Mouse (Mus musculus) neural tube, embryonic 13.5 days (tissue): Measurements from ENCODE around the gene Mfsd4a. TPM values are rescaled to one million over a fixed set of nuclear protein-coding genes. Genes with fewer than 3 reads are reported as not detected.

ENCODE experiments used
- ATAC-seq: fragments of 200-750 bp; cut with Nextera tagmentation; 2 replicates; pipeline ENCODE4 v1.8.0; 2017; ENCODE audit warnings: low read depth, mild to moderate bottlenecking, moderate TSS enrichment, moderate library complexity
- H3K27ac ChIP-seq: fragments of 300-500 bp; sonication (generic); replicated peaks from 2 replicates; pipeline ENCODE4 v1.5.1; 2015; ENCODE audit warnings: moderate library complexity, mild to moderate bottlenecking, inconsistent platforms
- H3K27me3 ChIP-seq: fragments of 300-500 bp; sonication (generic); 2 replicates; pipeline ENCODE4 v1.6.1; 2015; ENCODE audit warnings: mild to moderate bottlenecking, inconsistent platforms
- H3K36me3 ChIP-seq: fragments of 300-500 bp; sonication (generic); 2 replicates; pipeline ENCODE4 v1.6.1; 2015; ENCODE audit warnings: mild to moderate bottlenecking, inconsistent platforms
- H3K4me1 ChIP-seq: fragments of 300-500 bp; sonication (generic); replicated peaks from 2 replicates; pipeline ENCODE4 v1.6.1; 2015; ENCODE audit warnings: inconsistent platforms
- H3K4me2 ChIP-seq: fragments of 300-500 bp; sonication (generic); 2 replicates; pipeline ENCODE4 v1.6.1; 2015; ENCODE audit warnings: inconsistent platforms, mild to moderate bottlenecking, moderate library complexity
- H3K4me3 ChIP-seq: fragments of 300-500 bp; sonication (generic); 2 replicates; pipeline ENCODE4 v1.5.1; 2015; ENCODE audit warnings: mild to moderate bottlenecking, inconsistent platforms
- H3K9ac ChIP-seq: fragments of 300-500 bp; sonication (generic); 2 replicates; pipeline ENCODE4 v1.6.1; 2015; ENCODE audit warnings: moderate library complexity, mild to moderate bottlenecking, inconsistent platforms
- H3K9me3 ChIP-seq: fragments of 300-500 bp; sonication (generic); 2 replicates; pipeline ENCODE4 v1.6.1; 2016; ENCODE audit warnings: inconsistent platforms
- WGBS: fragments of 180-500 bp; shearing (Covaris S2); methylation state at CpG from one replicate; pipeline ENCODE4 v1.1.7; 2015; 5-methylcytosine and 5-hydroxymethylcytosine counted together
- polyA plus RNA-seq: library from polyadenylated mRNA; unstranded; fragments of >200 nt; fragmentation: Nextera tagmentation; extraction: Ambion mirVana; gene quantifications from 2 replicates; pipeline ENCODE4 v1.2.1, GENCODE M21; 2015

Gene Mfsd4a
- polyA plus RNA-seq, 1 experiment from 2014 or later, result 8.0 TPM

GRCm38 (mm10) chr1:132007828-132008827 is 59.7 kb downstream of the Mfsd4a start:
- Histone ChIP-seq H3K36me3 (no peaks in the 10 kb centered on the region), H3K27me3 (no peaks in the 10 kb centered on the region), H3K9ac (peak overlapping the region; percentile 95), H3K4me1 (peaks cover 26% of the 10 kb centered on the region), H3K4me2 (peak overlapping the region; percentile 72), H3K4me3 (peak overlapping the region; percentile 78), H3K9me3 (no peaks in the 10 kb centered on the region), H3K27ac (peak overlapping the region; percentile 98)
- 1% methylated on average over 71 of the region's 72 CpGs for WGBS
- peak; percentile 95 for ATAC-seq

DNA sequence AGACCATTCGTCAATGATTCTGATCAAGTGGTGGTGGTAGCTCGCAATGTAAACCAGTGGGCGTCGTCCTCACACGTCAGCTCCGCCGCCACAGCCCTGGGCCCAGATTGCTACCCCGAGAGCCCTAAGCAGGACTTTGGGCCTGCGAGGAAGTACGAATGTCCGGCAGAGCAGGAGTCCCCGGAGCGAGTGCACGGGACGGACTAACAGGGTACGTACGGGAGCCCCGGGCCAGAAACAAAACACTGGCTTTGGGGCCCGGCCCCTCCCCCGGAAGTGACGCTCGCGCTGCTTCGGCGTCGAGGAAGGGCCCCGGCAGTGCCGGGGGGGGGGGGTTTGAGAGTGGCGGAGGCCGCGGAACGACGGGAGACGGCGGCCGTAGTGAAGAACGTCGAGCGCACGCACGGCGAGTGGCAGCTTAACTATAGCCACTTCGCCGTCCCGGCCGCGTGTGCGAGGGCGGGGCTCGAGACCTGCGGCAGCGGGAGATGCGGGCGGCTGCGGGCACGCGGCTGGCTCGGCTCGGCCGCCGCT is 60.5 kb downstream of the Mfsd4a start, which contains the start of gene Elk4:
TSS of gene Elk4 (plus strand) at position 326 of the 534 bp plus-strand sequence.
- Histone ChIP-seq H3K4me1 (peaks cover 26% of the 10 kb centered on the region), H3K36me3 (no peaks in the 10 kb centered on the region), H3K4me2 (peak within 1 kb of the TSS; percentile 72), H3K9me3 (no peaks in the 10 kb centered on the region), H3K27ac (peak within 1 kb of the TSS; percentile 98), H3K4me3 (peak within 1 kb of the TSS; percentile 78), H3K27me3 (no peaks in the 10 kb centered on the region), H3K9ac (peak within 1 kb of the TSS; percentile 95)
- ATAC-seq, result peak; percentile 94
- under 1% methylated on average over 43 of the region's 61 CpGs for WGBS

DNA sequence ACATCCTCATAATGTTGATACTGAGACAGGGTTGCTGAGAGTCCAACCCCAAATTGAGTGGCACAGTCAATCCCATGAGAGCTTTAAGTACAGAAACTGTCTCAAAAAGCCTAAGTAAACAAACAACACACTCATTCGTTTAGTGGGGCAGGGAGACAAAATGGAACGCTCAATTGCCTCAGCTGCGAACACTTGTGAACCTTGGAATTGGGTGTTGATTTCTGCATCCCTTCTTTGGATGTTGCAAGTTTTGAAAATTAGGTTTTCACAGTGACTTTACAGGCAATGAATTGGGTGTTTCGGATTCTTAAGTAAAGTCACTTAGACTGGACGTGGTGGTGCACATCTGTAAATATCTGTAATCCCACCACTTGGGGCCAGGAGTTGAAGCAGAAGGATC is 61.1 kb downstream of the Mfsd4a start:
- no peaks in the 10 kb centered on the region for H3K27me3 ChIP-seq
- H3K4me3 ChIP-seq, result peak overlapping the region; percentile 78
- peaks cover 26% of the 10 kb centered on the region for H3K4me1 ChIP-seq
- no peaks in the 10 kb centered on the region for H3K36me3 ChIP-seq
- H3K9me3 ChIP-seq, result no peaks in the 10 kb centered on the region
- no peak for ATAC-seq
- H3K4me2 ChIP-seq, result peak overlapping the region; percentile 72
- peak overlapping the region; percentile 98 for H3K27ac ChIP-seq
- peak overlapping the region; percentile 95 for H3K9ac ChIP-seq
- 33% methylated on average over 5 of the region's 5 CpGs for WGBS

DNA sequence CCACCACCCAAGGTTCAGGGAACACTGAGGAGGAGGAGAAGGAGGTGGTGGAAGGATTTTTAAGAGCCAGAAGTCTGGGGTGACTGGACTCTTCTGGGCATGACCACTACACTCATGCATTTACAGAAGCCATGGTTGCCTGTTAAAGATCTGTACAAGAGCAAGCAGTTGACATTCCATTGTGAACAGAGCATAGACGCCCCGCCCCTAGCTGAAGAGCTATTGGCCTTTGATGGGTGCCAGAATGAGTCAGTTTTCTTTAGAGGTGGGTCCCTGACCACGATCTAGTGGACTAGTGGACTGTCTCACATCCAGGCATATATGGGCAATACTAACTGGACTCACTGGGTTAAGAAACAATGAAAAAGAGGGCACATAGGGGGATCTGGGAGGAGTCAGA is 61.8 kb downstream of the Mfsd4a start:
- Histone ChIP-seq H3K4me1 (peaks cover 26% of the 10 kb centered on the region), H3K9me3 (no peaks in the 10 kb centered on the region), H3K4me3 (no peak overlapping the region), H3K27me3 (no peaks in the 10 kb centered on the region), H3K4me2 (no peak overlapping the region), H3K27ac (no peak overlapping the region), H3K36me3 (no peaks in the 10 kb centered on the region), H3K9ac (no peak overlapping the region)
- WGBS, result 91% methylated on average over 3 of the region's 3 CpGs
- no peak for ATAC-seq

DNA sequence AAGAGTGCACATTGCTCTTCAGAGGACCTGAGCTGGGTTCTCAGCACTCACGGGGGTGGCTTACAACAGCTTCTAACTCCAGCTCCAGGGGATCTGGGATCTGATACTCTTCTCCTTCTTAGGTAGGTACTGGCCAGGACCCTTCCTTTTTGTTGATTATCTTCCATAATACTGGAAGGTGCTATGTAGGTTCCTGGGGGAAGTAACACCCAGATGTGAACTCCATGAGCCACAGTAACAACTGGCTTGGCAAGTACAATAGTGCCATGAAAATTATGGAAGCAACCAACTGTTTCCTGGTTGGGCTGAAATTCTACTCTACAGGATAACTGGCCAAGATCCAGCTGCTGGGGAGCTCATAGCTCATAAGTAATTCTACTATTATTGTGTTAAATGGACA is 62.4 kb downstream of the Mfsd4a start:
- Histone ChIP-seq H3K4me2 (no peak overlapping the region), H3K4me3 (no peak overlapping the region), H3K27ac (no peak overlapping the region), H3K9ac (no peak overlapping the region), H3K9me3 (no peaks in the 10 kb centered on the region), H3K36me3 (no peaks in the 10 kb centered on the region), H3K4me1 (peaks cover 26% of the 10 kb centered on the region), H3K27me3 (no peaks in the 10 kb centered on the region)
- 94% methylated on average over 1 of the region's 1 CpGs for WGBS
- ATAC-seq, result no peak

DNA sequence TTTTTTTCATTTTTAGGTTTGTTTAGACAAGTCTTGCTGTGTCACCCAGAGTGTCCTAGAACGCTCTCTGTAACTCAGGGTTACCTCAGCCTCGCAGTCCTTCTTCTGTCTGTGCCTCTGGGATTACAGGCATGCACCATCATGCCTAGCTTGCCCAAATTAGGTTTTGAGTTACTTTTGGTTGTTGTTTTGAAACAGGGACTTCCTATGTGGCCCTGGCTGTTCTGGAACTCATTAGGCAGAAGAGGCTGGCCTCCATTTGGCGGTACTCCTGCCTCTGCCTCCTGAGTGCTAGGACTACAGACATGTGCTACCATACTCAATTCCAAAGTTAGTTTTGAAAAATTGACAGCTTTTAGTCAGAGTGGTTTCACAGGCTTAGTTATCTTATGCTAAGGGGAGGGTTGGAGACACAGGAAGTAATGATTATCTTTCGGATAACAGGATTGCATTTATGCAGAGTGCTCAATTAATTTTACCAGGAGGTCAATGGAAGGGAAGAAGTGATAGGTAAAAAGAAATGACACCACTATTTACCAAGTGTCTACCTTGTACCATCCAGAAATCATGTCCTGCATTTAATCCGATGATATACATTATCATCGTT is 63.2 kb downstream of the Mfsd4a start:
- ATAC-seq, result no peak
- 88% methylated on average over 6 of the region's 6 CpGs for WGBS

GRCm38 (mm10) chr1:132003817-132004216 is 64.0 kb downstream of the Mfsd4a start:
- no peaks in the 10 kb centered on the region for H3K9me3 ChIP-seq
- no peak for ATAC-seq
- H3K4me1 ChIP-seq, result peaks cover 13% of the 10 kb centered on the region
- H3K4me2 ChIP-seq, result no peak overlapping the region
- H3K4me3 ChIP-seq, result no peak overlapping the region
- no peak overlapping the region for H3K9ac ChIP-seq
- no peak overlapping the region for H3K27ac ChIP-seq
- no peaks in the 10 kb centered on the region for H3K27me3 ChIP-seq
- no peaks in the 10 kb centered on the region for H3K36me3 ChIP-seq
- WGBS, result 72% methylated on average over 1 of the region's 1 CpGs

More for the DNA sequence above, 63.2 kb downstream of the Mfsd4a start:
- Histone ChIP-seq H3K27ac (no peak overlapping the region), H3K36me3 (no peaks in the 10 kb centered on the region), H3K9me3 (no peaks in the 10 kb centered on the region), H3K27me3 (no peaks in the 10 kb centered on the region), H3K4me3 (no peak overlapping the region), H3K9ac (no peak overlapping the region), H3K4me2 (no peak overlapping the region), H3K4me1 (peaks cover 22% of the 10 kb centered on the region)

DNA sequence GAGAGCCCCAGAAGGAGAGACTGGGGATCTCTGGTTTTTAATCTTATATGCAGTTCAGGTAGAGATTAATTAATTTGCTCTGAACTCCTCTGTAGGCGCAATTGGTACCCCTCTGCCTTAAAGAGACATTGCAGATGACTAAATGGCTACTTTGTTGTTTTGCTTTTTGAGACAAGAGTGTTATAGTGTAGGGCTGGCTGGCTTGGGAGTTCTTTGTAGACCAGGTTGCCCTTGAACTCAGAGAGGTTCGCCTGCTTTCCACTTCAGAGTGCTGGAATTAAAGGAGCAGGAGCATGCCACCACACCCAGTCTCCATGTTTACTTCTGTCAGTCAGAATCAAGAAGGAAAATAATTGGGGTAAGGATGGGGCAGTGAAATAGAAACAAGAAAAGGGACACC is 64.8 kb downstream of the Mfsd4a start:
- Histone ChIP-seq H3K9ac (no peak overlapping the region), H3K4me3 (no peak overlapping the region), H3K27ac (no peak overlapping the region), H3K4me1 (peaks cover 6% of the 10 kb centered on the region), H3K9me3 (no peaks in the 10 kb centered on the region), H3K4me2 (no peak overlapping the region), H3K36me3 (no peaks in the 10 kb centered on the region), H3K27me3 (no peaks in the 10 kb centered on the region)
- no peak for ATAC-seq
- WGBS, result 76% methylated on average over 2 of the region's 2 CpGs

- Histone ChIP-seq H3K27me3 (no peaks in the 10 kb centered on the region), H3K36me3 (no peaks in the 10 kb centered on the region), H3K4me2 (no peak overlapping the region), H3K27ac (no peak overlapping the region), H3K4me3 (no peak overlapping the region), H3K9ac (no peak overlapping the region), H3K4me1 (peaks cover 6% of the 10 kb centered on the region), H3K9me3 (no peaks in the 10 kb centered on the region)
- no peak for ATAC-seq
- WGBS, result 77% methylated on average over 4 of the region's 4 CpGs
Observed at GRCm38 (mm10) chr1:132001880-132002330, 66.0 kb downstream of the Mfsd4a start.

DNA sequence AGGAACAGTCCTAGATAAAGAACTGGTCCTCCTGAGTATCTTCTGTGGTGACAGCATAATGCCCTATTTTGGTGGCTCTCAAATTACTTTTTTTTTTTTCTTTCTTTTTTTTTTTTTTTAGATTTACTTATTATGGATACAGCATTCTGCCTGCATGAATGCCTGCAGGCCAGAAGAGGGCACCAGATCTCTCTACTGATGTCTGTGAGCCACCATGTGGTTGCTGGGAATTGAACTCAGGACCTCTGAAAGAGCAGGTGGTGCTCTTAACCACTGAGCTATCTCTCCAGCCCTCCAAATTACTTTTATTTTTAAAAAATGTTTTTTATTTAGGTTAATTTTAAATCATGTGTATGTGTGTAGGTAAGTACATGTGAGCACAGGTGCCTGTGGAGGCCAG is 67.4 kb downstream of the Mfsd4a start:
- no peaks in the 10 kb centered on the region for H3K27me3 ChIP-seq
- no peak overlapping the region for H3K27ac ChIP-seq
- H3K9ac ChIP-seq, result no peak overlapping the region
- ATAC-seq, result no peak
- no peak overlapping the region for H3K4me2 ChIP-seq
- no peaks in the 10 kb centered on the region for H3K36me3 ChIP-seq
- no peaks in the 10 kb centered on the region for H3K4me1 ChIP-seq
- no peaks in the 10 kb centered on the region for H3K9me3 ChIP-seq
- no peak overlapping the region for H3K4me3 ChIP-seq

DNA sequence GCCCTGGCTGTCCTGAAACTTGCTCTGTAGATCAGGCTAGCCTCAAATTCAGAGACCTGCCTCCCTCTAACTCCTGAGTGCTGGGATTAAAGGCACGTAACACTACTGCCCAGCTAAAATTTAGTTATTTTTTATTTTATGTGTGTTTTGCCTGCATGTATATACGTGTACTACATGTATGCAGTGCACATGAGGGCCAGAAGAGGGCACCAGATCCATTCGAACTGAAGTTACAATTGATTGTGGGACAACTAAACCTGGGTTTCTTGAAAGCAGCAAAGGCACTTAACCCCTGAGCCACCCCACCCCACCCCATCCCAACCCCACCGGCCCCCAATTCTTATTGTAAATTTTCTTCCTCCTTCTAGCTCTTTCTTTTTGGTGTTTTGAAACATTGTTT is 72.8 kb downstream of the Mfsd4a start:
- Histone ChIP-seq H3K27me3 (no peaks in the 10 kb centered on the region), H3K4me2 (no peak overlapping the region), H3K4me1 (no peaks in the 10 kb centered on the region), H3K9me3 (no peaks in the 10 kb centered on the region), H3K4me3 (no peak overlapping the region), H3K36me3 (no peaks in the 10 kb centered on the region), H3K9ac (no peak overlapping the region), H3K27ac (no peak overlapping the region)
- ATAC-seq, result no peak
- 34% methylated on average over 4 of the region's 4 CpGs for WGBS
